Mouse (Mus musculus) forelimb bud, embryonic 11.5 days (tissue): ENCODE data around the gene Trim59.

Source experiments
- DNase-seq: peaks from one replicate; pipeline ENCODE4 v3.0.0-alpha.2; 2012; ENCODE audit warnings: low read depth, low spot score

Gene Trim59

DNA sequence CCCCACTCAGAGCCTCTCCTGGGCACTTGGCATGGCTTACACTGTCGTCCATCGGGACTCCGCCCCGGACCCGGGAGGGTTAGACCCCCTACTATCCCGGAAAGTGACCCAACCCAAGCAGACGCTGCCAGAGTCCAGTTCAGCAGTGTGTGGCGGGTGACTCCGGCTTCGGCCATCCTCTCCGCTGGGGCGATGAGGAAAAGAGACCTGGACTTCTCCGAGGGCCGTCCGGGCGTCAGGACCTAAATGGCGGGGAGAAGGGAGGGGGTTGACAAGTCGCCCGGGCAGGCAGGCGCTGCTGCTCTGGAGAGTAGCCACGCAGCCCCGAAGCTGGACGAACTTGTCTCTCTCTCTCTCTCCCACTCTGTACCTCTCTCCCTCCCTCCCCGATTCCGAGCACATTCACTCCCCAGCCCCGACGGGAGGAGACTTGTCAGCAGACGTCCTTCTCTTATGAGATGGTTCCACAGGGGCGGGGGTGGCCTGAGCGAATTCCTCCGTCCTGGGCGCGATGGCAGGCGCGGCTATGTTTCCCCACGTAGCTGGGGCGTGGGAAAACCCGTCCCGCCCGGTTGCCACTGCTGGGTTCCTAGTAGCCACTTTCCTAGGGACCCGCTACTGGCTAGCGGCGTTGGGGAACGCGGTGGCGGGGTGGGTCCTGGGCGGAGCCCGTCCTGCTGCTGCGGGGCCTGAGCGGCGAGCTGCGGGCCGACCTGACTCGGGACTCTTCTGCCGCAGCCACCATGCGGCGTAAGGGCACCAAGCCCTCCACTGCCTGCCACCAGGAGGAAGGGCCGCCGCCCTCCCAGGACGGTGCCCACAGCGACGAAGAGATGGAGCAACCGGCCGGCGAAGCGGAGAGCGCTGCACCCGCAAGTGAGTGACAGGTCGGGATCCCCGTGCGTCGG is 39.0 kb downstream of the Trim59 start:
- peak; percentile 28 for DNase-seq

DNA sequence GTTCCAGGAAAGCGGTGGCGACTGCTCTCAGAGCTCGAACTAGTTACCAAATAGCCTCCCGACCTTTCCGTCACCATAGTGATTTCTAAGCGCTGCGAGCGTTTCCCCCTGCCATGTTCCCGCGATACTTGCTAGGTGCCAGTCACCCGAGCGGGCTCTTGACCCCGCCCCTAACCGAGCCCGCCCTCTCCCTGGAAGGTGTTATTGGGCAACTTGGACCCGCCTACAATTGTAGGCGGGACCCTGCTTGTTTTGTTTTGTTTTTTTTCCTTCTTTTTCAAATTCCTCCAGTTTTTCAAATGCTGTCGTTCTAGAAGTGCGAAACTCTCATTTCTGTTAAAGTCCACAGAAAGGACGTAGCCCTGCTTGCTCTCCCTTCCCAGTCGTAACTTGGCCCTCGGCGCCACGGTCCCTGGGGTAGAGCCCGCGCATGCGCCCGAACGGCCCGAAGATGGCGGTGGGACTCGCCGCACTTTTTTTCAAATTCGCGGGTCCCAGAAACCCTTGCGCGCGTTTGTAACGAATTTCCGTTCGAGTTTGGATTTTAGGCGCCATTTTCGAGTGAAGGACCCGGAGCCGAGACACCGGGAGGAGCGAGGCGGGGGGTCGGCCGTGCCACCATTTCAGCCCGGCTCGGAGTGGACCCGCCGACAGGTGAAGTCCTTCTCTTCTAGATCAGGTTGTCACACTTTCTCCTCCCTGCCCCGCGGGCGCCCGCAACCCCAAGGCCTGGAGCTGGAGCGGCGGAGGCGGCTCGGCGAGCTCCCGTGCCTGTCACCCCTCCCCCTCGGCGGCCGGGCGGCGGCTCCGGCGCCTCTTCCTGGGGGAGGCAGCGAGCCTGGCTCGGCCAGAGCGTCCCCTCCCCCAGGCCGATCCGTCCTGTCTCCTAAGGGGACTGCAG is 39.9 kb downstream of the Trim59 start, which contains the start of the genes Ift80 and Smc4:
Gene Ift80, minus strand, starts transcription at position 134 of the 901 bp plus-strand sequence.
Gene Smc4, plus strand, starts transcription at position 302 of the 901 bp plus-strand sequence.
- DNase-seq: peak; percentile 97

DNA sequence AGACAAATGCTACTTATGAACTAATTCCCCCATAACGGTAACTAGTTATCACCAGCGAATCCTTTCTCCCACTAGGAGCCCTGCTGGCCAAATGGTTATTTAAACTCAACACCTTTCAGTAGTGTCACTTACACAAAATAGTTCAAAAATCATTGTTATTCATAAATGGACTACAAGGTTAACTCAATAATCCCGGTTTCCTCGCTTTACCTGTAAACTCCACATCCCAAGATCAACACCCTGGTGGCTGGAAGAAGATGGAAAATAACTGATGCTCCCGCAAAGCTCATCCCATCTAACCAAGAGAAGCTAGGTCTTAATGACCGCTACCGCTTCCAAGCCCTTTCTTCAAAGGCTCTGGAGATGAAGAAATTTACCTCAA is 40.5 kb downstream of the Trim59 start:
- no peak for DNase-seq

DNA sequence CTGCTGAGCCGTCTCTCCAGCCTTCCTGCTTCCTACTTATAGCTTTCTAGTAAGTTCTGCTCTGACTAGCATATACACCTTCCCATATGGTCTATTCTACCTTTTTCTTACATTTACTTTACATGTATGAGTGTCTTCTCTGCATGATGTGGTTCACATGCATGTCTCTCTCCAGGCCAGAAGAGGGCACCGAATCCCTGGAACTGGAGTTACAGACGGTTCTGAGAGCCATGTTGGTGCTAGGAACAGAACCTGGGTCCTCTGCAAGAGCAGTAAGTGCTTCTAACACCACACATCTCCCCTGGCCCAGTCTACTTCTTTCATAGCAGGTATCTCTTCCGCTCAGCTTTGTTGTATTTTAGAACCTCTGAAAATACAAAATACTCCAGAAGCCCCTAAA is 41.8 kb downstream of the Trim59 start:
- no peak for DNase-seq

DNA sequence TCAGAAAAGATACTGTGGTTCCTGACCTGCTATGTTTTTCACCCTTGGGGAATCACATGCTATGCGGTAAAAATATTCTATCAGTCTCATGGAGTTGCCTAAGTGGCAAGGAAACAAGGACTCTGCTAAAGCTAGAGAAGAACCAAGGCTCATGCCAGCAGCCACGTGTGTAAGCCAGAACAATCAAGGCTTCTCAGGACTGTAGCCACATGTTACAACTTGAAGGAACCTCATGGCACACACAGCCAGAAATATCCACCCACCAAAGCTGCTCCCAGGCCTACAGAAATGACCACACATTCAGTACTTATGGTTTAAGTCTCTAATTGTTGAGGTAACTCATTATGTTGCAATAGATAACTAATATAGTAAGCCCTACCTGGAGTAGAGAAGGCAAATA is 58.0 kb downstream of the Trim59 start:
- DNase-seq: no peak
